Mouse (Mus musculus) forebrain, embryonic 12.5 days (tissue): ENCODE measurements around the gene Gm5294. TPM values are rescaled to one million over a fixed set of nuclear protein-coding genes. Genes with fewer than 3 reads are reported as not detected.
A peak's percentile ranks its signal among the peaks of the same experiment; 100 is the strongest.

Source experiments
- ATAC-seq: fragments of 200-750 bp; cut with Nextera tagmentation; 2 replicates; pipeline ENCODE4 v1.8.0; 2017; ENCODE audit warnings: moderate TSS enrichment; ENCODE audit not compliant: low FRiP score
- H3K27ac ChIP-seq: fragments of 300-500 bp; sonication (generic); 2 replicates; pipeline ENCODE4 v1.5.1; 2016; ENCODE audit warnings: mild to moderate bottlenecking
- H3K27me3 ChIP-seq: fragments of 300-500 bp; sonication (generic); 2 replicates; pipeline ENCODE4 v1.6.1; 2016; ENCODE audit warnings: mild to moderate bottlenecking
- H3K36me3 ChIP-seq: fragments of 300-500 bp; sonication (generic); replicated peaks from 2 replicates; pipeline ENCODE4 v1.6.1; 2016; ENCODE audit warnings: mild to moderate bottlenecking
- H3K4me1 ChIP-seq: fragments of 300-500 bp; sonication (generic); 2 replicates; pipeline ENCODE4 v1.6.1; 2016
- H3K4me2 ChIP-seq: fragments of 300-500 bp; sonication (generic); 2 replicates; pipeline ENCODE4 v1.6.1; 2016; ENCODE audit warnings: mild to moderate bottlenecking, moderate library complexity
- H3K4me3 ChIP-seq: fragments of 300-500 bp; sonication (generic); replicated peaks from 2 replicates; pipeline ENCODE4 v1.5.1; 2016; ENCODE audit warnings: mild to moderate bottlenecking
- H3K9ac ChIP-seq: fragments of 300-500 bp; sonication (generic); 2 replicates; pipeline ENCODE4 v1.6.1; 2016; ENCODE audit warnings: mild to moderate bottlenecking
- H3K9me3 ChIP-seq: fragments of 300-500 bp; sonication (generic); 2 replicates; pipeline ENCODE4 v1.6.1; 2016
- WGBS: fragments of 180-500 bp; shearing (Covaris S2); methylation state at CpG from one replicate; pipeline ENCODE4 v1.1.7; 2016; 5-methylcytosine and 5-hydroxymethylcytosine counted together
- polyA plus RNA-seq: library from polyadenylated mRNA; unstranded; fragments of >200 nt; fragmentation: Nextera tagmentation; extraction: Ambion mirVana; gene quantifications from 2 replicates; pipeline ENCODE4 v1.2.1, GENCODE M21; 2016

Gene Gm5294
- polyA plus RNA-seq, 1 experiment from 2014 or later: not detected

DNA sequence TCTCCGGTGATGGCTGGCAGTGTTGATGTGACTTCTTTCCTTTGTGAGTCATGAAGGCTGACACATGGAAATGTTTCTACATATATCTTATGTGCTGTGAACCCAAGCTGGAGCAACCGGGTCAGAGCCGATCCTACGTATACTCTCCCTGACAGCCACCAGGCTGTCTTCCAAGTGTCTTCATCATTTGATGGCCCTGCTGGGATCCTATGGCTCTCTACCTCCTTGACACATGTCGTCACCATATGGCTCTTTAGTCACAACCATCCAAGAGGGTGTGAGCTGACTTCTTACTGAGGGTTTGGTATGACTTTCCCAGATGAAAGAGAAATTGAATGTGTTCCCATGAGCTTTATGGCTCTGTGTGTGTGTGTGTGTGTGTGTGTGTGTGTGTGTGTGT lies 15.6 kb upstream of the Gm5294 start:
- no peaks in the 10 kb centered on the region for H3K27me3 ChIP-seq
- peaks cover 30% of the 10 kb centered on the region for H3K36me3 ChIP-seq
- H3K27ac ChIP-seq: no peak overlapping the region
- H3K9me3 ChIP-seq: no peaks in the 10 kb centered on the region
- no peak overlapping the region for H3K4me2 ChIP-seq
- H3K9ac ChIP-seq: no peak overlapping the region
- ATAC-seq: no peak
- WGBS: 88% methylated on average over 5 of the region's 5 CpGs
- H3K4me1 ChIP-seq: no peaks in the 10 kb centered on the region
- no peak overlapping the region for H3K4me3 ChIP-seq

DNA sequence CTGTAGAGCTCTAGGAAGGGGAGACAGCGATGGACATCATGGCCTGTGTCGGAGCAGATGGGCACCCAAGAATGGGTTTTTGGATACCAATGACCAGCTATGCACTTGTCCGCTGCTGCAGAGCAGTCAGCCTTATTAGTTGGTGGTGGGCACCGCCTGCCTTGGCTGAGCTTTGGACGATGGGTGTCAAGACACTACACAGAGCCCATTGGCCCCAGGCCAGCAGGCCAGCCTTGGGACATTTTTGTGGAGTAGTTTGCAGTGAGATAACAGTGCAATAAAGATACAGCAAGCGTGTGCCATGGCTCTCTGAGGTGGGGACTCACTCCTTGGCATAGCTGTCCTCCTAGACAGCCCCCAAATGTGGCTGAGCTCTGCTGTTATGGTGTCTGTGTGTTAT lies 10.1 kb upstream of the Gm5294 start:
- Histone ChIP-seq H3K4me1 (no peaks in the 10 kb centered on the region), H3K4me2 (no peak overlapping the region), H3K4me3 (no peak overlapping the region), H3K27ac (no peak overlapping the region), H3K36me3 (peaks cover 40% of the 10 kb centered on the region), H3K27me3 (no peaks in the 10 kb centered on the region), H3K9me3 (no peaks in the 10 kb centered on the region), H3K9ac (no peak overlapping the region)
- ATAC-seq: no peak
- WGBS: 94% methylated on average over 6 of the region's 6 CpGs

DNA sequence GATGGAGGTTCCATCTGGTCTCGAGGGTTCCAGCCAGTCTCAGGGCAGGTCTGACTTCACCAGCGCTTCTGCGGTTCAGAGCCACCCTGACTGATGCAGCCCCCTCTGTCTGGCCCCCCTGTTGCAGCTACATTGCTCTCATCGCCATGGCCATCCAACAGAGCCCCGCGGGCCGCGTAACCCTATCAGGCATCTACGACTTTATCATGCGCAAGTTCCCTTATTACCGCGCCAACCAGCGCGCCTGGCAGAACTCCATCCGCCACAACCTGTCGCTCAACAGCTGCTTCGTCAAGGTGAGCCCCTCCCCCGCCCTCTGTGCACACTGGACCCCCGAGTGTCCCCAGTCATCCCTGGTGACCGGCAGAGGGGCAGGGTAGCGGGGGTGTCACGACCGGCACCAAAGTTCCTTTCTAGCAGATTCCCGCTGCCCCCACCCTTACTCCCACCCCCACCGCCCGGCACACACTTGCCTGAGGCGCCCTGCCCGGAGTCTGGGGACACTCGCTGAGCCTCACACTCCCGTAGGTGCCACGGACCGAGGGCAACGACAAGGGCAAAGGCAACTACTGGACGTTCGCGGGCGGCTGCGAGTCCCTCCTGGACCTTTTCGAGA lies 945 bp downstream of the Gm5294 start:
- H3K9me3 ChIP-seq: peaks cover 6% of the 10 kb centered on the region; the same call in 1 of the 2 replicates
- no peak overlapping the region for H3K27ac ChIP-seq
- no peaks in the 10 kb centered on the region for H3K36me3 ChIP-seq
- peaks cover 8% of the 10 kb centered on the region for H3K4me1 ChIP-seq
- H3K4me2 ChIP-seq: peak overlapping the region; percentile 46
- 4% methylated on average over 39 of the region's 39 CpGs for WGBS
- no peak for ATAC-seq
- H3K4me3 ChIP-seq: peak overlapping the region; percentile 24
- H3K9ac ChIP-seq: no peak overlapping the region
- H3K27me3 ChIP-seq: peaks cover 70% of the 10 kb centered on the region

DNA sequence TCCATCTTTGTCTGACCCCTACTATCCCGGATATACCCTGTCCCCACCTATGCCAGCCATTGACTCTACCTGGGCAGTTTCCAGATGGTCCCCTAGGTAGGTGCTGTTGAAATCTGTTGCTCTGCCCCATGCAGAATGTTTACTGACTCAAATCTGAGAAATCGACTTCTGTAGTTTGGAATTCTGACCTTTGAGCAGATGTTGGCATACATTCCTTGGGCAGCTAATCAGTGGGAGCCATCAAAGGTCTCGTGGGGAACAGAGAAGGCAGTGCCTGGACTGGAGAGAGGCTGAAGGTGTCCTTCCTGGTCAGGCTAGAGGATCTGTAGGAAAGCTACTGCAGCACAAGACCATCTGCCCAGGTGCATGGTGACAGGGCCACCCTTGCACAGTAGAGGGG lies 5.2 kb downstream of the Gm5294 start:
- ATAC-seq: no peak
- Histone ChIP-seq H3K9me3 (no peaks in the 10 kb centered on the region), H3K27me3 (peaks cover 49% of the 10 kb centered on the region), H3K4me1 (peaks cover 8% of the 10 kb centered on the region), H3K9ac (no peak overlapping the region), H3K4me2 (no peak overlapping the region), H3K36me3 (no peaks in the 10 kb centered on the region), H3K4me3 (no peak overlapping the region), H3K27ac (no peak overlapping the region)
- WGBS: 69% methylated on average over 3 of the region's 3 CpGs

GRCm38 (mm10) chr5:138833406-138833805 lies 13.5 kb downstream of the Gm5294 start:
- 66% methylated on average over 6 of the region's 6 CpGs for WGBS
- H3K36me3 ChIP-seq: no peaks in the 10 kb centered on the region

DNA sequence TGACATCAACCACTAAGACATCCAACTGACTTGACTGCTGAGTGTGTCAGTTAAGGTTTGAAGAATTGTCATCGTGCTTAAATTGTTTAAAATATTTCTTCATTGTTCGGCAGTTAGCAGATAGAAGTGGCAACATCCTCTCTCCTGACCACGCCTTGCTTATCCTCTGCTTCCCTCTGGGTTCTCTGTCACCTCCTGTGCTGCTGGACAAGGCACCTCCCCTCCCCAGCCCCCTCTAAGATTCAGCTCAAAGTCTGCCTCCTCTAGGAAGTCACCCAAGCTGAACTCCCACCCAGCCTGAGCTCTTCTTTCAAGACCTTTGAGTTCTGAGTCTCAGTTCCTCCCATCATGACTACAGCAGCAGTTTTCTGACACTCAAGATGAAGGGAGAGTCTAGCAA lies 15.0 kb downstream of the Gm5294 start:
- no peak for ATAC-seq
- 78% methylated on average over 3 of the region's 3 CpGs for WGBS

More at GRCm38 (mm10) chr5:138833406-138833805, 13.5 kb downstream of the Gm5294 start:
- no peaks in the 10 kb centered on the region for H3K9me3 ChIP-seq
- H3K9ac ChIP-seq: no peak overlapping the region
- H3K4me1 ChIP-seq: no peaks in the 10 kb centered on the region
- no peak overlapping the region for H3K27ac ChIP-seq
- no peak overlapping the region for H3K4me3 ChIP-seq
- ATAC-seq: no peak
- H3K27me3 ChIP-seq: no peaks in the 10 kb centered on the region
- no peak overlapping the region for H3K4me2 ChIP-seq

DNA sequence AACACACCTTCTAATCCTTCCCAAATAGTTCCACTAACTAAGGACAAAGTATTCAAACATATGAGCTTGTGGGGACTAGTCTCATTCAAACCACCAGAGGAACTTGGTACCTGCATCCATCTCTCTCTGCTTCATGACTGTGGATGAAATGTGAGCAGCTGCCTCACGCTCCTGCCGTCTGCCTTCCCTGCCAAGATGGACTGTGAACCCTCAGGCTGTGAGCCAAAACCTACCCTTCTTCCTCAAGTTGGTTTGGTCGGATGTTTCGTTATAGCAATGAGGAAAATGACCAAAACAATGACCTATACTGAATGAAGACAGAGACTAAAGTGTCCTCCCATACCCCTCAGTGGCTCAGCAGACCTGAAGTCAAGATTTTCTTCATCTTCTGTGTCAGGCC lies 21.1 kb downstream of the Gm5294 start:
- H3K27ac ChIP-seq: no peak overlapping the region
- 91% methylated on average over 4 of the region's 4 CpGs for WGBS
- no peaks in the 10 kb centered on the region for H3K27me3 ChIP-seq
- H3K4me3 ChIP-seq: no peak overlapping the region
- H3K9ac ChIP-seq: no peak overlapping the region
- H3K36me3 ChIP-seq: no peaks in the 10 kb centered on the region
- peaks cover 4% of the 10 kb centered on the region; the same call in 1 of the 2 replicates for H3K9me3 ChIP-seq
- ATAC-seq: no peak
- no peak overlapping the region for H3K4me2 ChIP-seq
- no peaks in the 10 kb centered on the region for H3K4me1 ChIP-seq

More for the DNA sequence above, 15.0 kb downstream of the Gm5294 start:
- Histone ChIP-seq H3K36me3 (no peaks in the 10 kb centered on the region), H3K27me3 (no peaks in the 10 kb centered on the region), H3K4me2 (no peak overlapping the region), H3K4me1 (no peaks in the 10 kb centered on the region), H3K27ac (no peak overlapping the region), H3K9me3 (no peaks in the 10 kb centered on the region), H3K4me3 (no peak overlapping the region), H3K9ac (no peak overlapping the region)

DNA sequence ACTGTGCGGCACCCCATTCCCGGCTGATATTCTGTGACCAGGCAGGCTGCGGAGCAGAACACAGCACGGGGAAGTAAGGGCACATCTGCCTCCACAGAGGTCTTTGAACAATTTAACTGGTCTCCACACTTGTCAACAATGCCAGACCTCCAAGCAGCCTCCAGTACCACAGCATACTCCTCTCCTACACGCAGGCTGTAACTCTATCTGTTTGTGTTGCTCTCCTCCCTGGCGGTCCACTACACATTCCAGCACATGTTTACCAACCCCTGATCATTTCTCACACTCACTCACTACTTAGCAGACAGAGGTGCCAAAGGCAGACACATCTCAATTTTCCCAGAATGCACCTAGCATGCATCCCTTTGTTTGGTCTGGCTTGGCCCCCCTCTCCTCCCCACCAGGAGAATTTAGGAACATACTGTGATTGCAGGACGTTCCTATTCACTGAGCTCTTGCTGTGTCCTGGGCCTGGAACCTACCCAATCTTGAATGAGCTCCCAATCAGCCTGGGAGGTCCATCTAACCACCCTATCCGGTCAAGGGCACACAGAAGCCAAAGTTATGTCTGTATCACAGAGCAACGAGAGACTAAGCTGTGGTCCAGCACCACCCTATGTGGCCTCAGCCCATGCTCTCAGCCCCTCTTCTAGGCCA lies 23.4 kb downstream of the Gm5294 start:
- Histone ChIP-seq H3K36me3 (no peaks in the 10 kb centered on the region), H3K9me3 (peaks cover 4% of the 10 kb centered on the region; the same call in 1 of the 2 replicates), H3K27ac (no peak overlapping the region), H3K4me2 (no peak overlapping the region), H3K4me1 (peaks cover 5% of the 10 kb centered on the region; the same call in 1 of the 2 replicates), H3K27me3 (peaks cover 6% of the 10 kb centered on the region; the same call in 1 of the 2 replicates), H3K4me3 (no peak overlapping the region), H3K9ac (no peak overlapping the region)
- WGBS: 81% methylated on average over 9 of the region's 9 CpGs
- ATAC-seq: no peak

DNA sequence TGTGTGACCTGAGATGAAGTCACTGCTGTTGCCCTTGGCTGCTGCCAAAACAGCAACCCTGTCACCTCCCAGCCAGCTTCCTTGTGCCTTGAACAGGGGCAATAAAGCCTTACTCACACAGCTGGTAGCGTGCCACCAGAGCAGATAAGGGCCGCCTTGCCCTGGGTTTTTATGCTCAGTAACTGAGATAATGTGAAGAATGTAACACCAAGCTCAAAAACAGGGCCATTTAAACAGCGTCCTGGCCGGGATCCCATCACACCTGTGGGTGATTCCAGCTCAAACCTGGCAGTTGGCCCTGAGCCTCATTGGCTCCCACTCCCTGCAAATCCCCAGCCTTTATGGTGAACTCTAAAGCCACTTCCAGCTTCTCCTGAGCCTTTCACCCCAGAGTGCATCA lies 26.6 kb downstream of the Gm5294 start:
- Histone ChIP-seq H3K9ac (no peak overlapping the region), H3K4me2 (no peak overlapping the region), H3K36me3 (no peaks in the 10 kb centered on the region), H3K4me1 (peaks cover 5% of the 10 kb centered on the region; the same call in 1 of the 2 replicates), H3K9me3 (no peaks in the 10 kb centered on the region), H3K27ac (no peak overlapping the region), H3K4me3 (no peak overlapping the region), H3K27me3 (peaks cover 6% of the 10 kb centered on the region; the same call in 1 of the 2 replicates)
- ATAC-seq: no peak
- 85% methylated on average over 4 of the region's 4 CpGs for WGBS

DNA sequence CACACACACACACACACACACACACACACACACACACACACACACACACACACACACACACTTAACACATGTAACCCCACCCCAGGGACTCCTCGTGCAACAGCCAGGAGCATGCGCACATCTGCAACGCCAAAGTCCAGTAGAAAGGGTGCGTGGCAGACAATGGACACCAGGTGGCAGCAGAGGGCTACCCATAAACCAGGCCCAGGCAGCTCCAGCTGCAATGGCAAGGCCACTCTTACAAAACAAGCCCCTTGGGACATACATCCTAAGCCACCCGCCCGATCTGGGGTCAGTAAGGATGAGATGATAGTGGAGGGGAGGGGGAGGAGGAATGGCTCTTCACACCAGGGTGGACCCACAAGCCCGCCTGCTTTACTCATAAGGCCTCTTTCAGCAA lies 28.2 kb downstream of the Gm5294 start:
- Histone ChIP-seq H3K4me3 (no peak overlapping the region), H3K36me3 (no peaks in the 10 kb centered on the region), H3K9me3 (no peaks in the 10 kb centered on the region), H3K9ac (0 out of 2 replicates have a peak overlapping the region, but pooled peaks have one; percentile 21), H3K27me3 (peaks cover 6% of the 10 kb centered on the region; the same call in 1 of the 2 replicates), H3K27ac (no peak overlapping the region), H3K4me1 (peaks cover 5% of the 10 kb centered on the region; the same call in 1 of the 2 replicates), H3K4me2 (peak overlapping the region; percentile 39)
- ATAC-seq: peak; percentile 85
- WGBS: 5% methylated on average over 7 of the region's 7 CpGs

DNA sequence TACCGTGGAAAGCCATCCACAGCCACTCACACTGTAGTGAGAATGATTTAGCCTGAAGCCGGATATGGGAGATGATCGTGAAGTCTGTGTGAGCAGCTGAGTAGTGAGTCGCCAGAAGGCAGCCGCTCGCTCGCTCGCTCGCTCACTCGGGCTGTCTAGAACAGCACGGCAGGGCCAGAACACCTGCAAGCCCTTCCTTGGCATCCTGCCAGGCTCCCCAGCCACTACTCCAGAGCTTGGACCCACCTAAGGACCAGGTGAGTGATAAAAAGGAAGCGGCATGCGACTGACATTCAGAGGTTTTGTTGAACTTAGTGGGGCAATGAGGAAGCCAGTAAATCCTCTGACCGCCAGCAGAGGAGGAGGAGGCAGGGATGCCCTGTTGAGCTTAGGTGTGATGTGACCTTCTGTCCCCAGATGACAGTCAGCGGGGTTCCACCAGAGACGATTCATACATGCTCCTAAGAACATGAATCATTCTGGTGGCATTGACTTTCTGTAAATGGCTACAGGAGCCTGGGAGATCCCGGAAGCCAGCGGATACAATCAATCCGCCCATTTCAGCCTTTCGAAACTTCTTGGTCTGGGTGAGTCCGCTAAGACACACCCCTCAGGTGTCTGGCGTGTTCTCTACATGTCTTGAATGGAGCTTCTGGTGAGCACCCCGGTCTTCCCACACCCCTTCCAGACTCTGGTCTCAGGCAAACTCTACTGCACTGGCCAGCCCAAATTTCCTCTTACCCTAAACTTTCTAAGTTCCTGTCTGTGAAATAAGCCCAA lies 30.0 kb downstream of the Gm5294 start:
- Histone ChIP-seq H3K4me2 (no peak overlapping the region), H3K4me3 (no peak overlapping the region), H3K4me1 (peaks cover 5% of the 10 kb centered on the region; the same call in 1 of the 2 replicates), H3K9me3 (no peaks in the 10 kb centered on the region), H3K27ac (no peak overlapping the region), H3K9ac (no peak overlapping the region), H3K36me3 (no peaks in the 10 kb centered on the region), H3K27me3 (peaks cover 10% of the 10 kb centered on the region; the same call in 1 of the 2 replicates)
- no peak for ATAC-seq
- WGBS: 83% methylated on average over 23 of the region's 23 CpGs

DNA sequence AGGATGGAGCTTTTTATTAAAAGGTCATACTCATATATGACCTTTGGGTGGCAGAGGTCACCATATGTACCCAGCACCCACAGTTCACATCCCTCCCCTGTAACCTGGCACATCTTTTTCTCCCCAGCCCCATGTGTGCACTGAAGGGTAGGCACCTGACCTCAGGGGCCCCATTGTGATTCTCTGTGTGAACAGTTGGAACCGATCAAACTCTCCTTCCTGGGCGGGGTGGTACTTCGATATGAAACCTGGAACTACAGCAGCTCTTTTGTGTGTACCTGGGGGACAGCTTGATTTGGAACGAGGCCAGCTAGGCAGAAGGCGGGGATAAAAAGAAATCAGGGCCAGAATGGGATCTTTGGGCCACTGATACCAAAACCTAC lies 30.6 kb downstream of the Gm5294 start:
- no peak overlapping the region for H3K27ac ChIP-seq
- H3K4me1 ChIP-seq: peaks cover 5% of the 10 kb centered on the region; the same call in 1 of the 2 replicates
- WGBS: 79% methylated on average over 5 of the region's 5 CpGs
- no peak overlapping the region for H3K9ac ChIP-seq
- H3K4me2 ChIP-seq: no peak overlapping the region
- no peaks in the 10 kb centered on the region for H3K36me3 ChIP-seq
- no peak overlapping the region for H3K4me3 ChIP-seq
- ATAC-seq: no peak
- peaks cover 10% of the 10 kb centered on the region; the same call in 1 of the 2 replicates for H3K27me3 ChIP-seq
- H3K9me3 ChIP-seq: no peaks in the 10 kb centered on the region
